Mouse (Mus musculus): Measurements from ENCODE around the gene Vps16.

GRCm38 (mm10) chr2:130433152-130433551, 9.0 kb downstream of the Vps16 start:
- no peak for TF ChIP-seq HCFC1 (IDR thresholded peaks at IDR 0.05; ENCODE audit: low read depth, low read length)
- no peak for TF ChIP-seq TBP (conservative IDR thresholded peaks at IDR 0.05; ENCODE audit: low read depth, low read length)
- TF ChIP-seq CTCF (conservative IDR thresholded peaks at IDR 0.05 in 1 of 2, IDR thresholded peaks at IDR 0.05 in 1 of 2; ENCODE audit: low read depth in 2 of 2, low read length in 2 of 2), result peak; percentile 37 to 82
- TF ChIP-seq ZNF384 (IDR thresholded peaks at IDR 0.05; ENCODE audit: low read depth, low read length), result no peak
- TF ChIP-seq BHLHE40 (IDR thresholded peaks at IDR 0.05; ENCODE audit: low read depth, low read length), result no peak
- no peak for TF ChIP-seq POLR2AphosphoS2 (IDR thresholded peaks at IDR 0.05; ENCODE audit: low read depth, low read length)
- no peak for TF ChIP-seq KAT2A (IDR thresholded peaks at IDR 0.05; ENCODE audit: insufficient replicate concordance, low read length)
- no peak for TF ChIP-seq UBTF (IDR thresholded peaks at IDR 0.05; ENCODE audit: low read depth, low read length)
- TF ChIP-seq TCF12 (IDR thresholded peaks at IDR 0.05; ENCODE audit: low read depth, low read length), result no peak
- no peak for TF ChIP-seq EP300 (IDR thresholded peaks at IDR 0.05; ENCODE audit: low read length)
- TF ChIP-seq ELF1 (IDR thresholded peaks at IDR 0.05; ENCODE audit: low read depth, low read length), result no peak
- TF ChIP-seq MXI1 (IDR thresholded peaks at IDR 0.05; ENCODE audit: low read depth, low read length), result no peak
- TF ChIP-seq POLR2A (IDR thresholded peaks at IDR 0.05; ENCODE audit: low read depth, low read length), result no peak
- TF ChIP-seq SIN3A (IDR thresholded peaks at IDR 0.05; ENCODE audit: low read length), result no peak
